Mouse (Mus musculus): ENCODE measurements around the gene Alg11. TPM values are rescaled to one million over a fixed set of nuclear protein-coding genes. Genes with fewer than 3 reads are reported as not detected.

Gene Alg11
- 3.5 TPM for polyA plus RNA-seq (2012; fragmentation: generic; extraction: Trizol)

- Histone ChIP-seq H3ac (ENCODE audit: control insufficient read depth, insufficient read length) (peak within 1 kb of the TSS; percentile 68), H3K79me2 (ENCODE audit: control insufficient read depth, insufficient read depth) (peaks cover 22% of the 10 kb centered on the region)
Measured at GRCm38 (mm10) chr8:22060446-22060889, at the start of gene Alg11. Gene Alg11, plus strand, starts transcription at chr8:22060721.

GRCm38 (mm10) chr8:22013034-22013707, 47.4 kb upstream of the Alg11 start:
- no peak overlapping the region for H3K4me2 ChIP-seq (ENCODE audit: low read depth)

More at GRCm38 (mm10) chr8:22060446-22060889, at the start of gene Alg11:
- H3K36me3 ChIP-seq (ENCODE audit: control insufficient read depth, insufficient read depth): peaks cover 20% of the 10 kb centered on the region
- peak within 1 kb of the TSS; percentile 59 for H3K4me3 ChIP-seq
- TF ChIP-seq MYOD1 (IDR thresholded peaks at IDR 0.05; ENCODE audit: control insufficient read depth in 1 of 3, insufficient read length in 2 of 3, low read depth in 2 of 3): no peak
- TF ChIP-seq POLR2AphosphoS2 (IDR thresholded peaks at IDR 0.05; ENCODE audit: insufficient read length, low read depth): peak; percentile 98
- no peak for TF ChIP-seq E2F4 (IDR thresholded peaks at IDR 0.05; ENCODE audit: insufficient read depth)
- peak in 1 of 3 experiments; percentile 12 for TF ChIP-seq MYOG (IDR thresholded peaks at IDR 0.05; ENCODE audit: control insufficient read depth in 1 of 3, insufficient read depth in 1 of 3, insufficient read length in 2 of 3, low read depth in 2 of 3)
- TF ChIP-seq MAX (IDR thresholded peaks at IDR 0.05; ENCODE audit: low read depth): no peak
- TF ChIP-seq POLR2A (IDR thresholded peaks at IDR 0.05; ENCODE audit: insufficient read length, low read depth): peak; percentile 99
- peak; percentile 65; the same call in 1 of the 2 replicates for TF ChIP-seq CEBPB (IDR thresholded peaks at IDR 0.05; ENCODE audit: insufficient read depth, poor library complexity, severe bottlenecking)
- no peak for TF ChIP-seq USF1 (IDR thresholded peaks at IDR 0.05; ENCODE audit: low read depth)
- TF ChIP-seq REST (IDR thresholded peaks at IDR 0.05; ENCODE audit: insufficient read depth, insufficient read length): peak; percentile 48
- TF ChIP-seq TCF12 (IDR thresholded peaks at IDR 0.05; ENCODE audit: insufficient read depth, poor library complexity, severe bottlenecking): no peak
- TF ChIP-seq TCF3 (IDR thresholded peaks at IDR 0.05; ENCODE audit: insufficient read length, low read depth): no peak
- TF ChIP-seq SRF (IDR thresholded peaks at IDR 0.05; ENCODE audit: control insufficient read depth, insufficient read length, low read depth): peak; percentile 27
- peak within 1 kb of the TSS; percentile 81 for H3K4me2 ChIP-seq (ENCODE audit: low read depth)
- peaks cover 20% of the 10 kb centered on the region for H3K27me3 ChIP-seq (ENCODE audit: control insufficient read depth, insufficient read depth, insufficient read length)

GRCm38 (mm10) chr8:22017731-22018130, 42.8 kb upstream of the Alg11 start:
- no peak overlapping the region for H3K4me2 ChIP-seq (ENCODE audit: low read depth)
- H3K36me3 ChIP-seq (ENCODE audit: control insufficient read depth, insufficient read depth): no peaks in the 10 kb centered on the region
- no peak overlapping the region for H3K4me3 ChIP-seq
- TF ChIP-seq MAX (IDR thresholded peaks at IDR 0.05; ENCODE audit: low read depth) (no peak), MYOG (IDR thresholded peaks at IDR 0.05; ENCODE audit: control insufficient read depth in 1 of 3, insufficient read depth in 1 of 3, insufficient read length in 2 of 3, low read depth in 2 of 3) (no peak), USF1 (IDR thresholded peaks at IDR 0.05; ENCODE audit: low read depth) (no peak), MYOD1 (IDR thresholded peaks at IDR 0.05; ENCODE audit: control insufficient read depth in 1 of 3, insufficient read length in 2 of 3, low read depth in 2 of 3) (no peak), CEBPB (IDR thresholded peaks at IDR 0.05; ENCODE audit: insufficient read depth, poor library complexity, severe bottlenecking) (no peak), TCF3 (IDR thresholded peaks at IDR 0.05; ENCODE audit: insufficient read length, low read depth) (no peak), E2F4 (IDR thresholded peaks at IDR 0.05; ENCODE audit: insufficient read depth) (no peak), REST (IDR thresholded peaks at IDR 0.05; ENCODE audit: insufficient read depth, insufficient read length) (no peak), TCF12 (IDR thresholded peaks at IDR 0.05; ENCODE audit: insufficient read depth, poor library complexity, severe bottlenecking) (no peak), POLR2A (IDR thresholded peaks at IDR 0.05; ENCODE audit: insufficient read length, low read depth) (no peak), SRF (IDR thresholded peaks at IDR 0.05; ENCODE audit: control insufficient read depth, insufficient read length, low read depth) (no peak), POLR2AphosphoS2 (IDR thresholded peaks at IDR 0.05; ENCODE audit: insufficient read length, low read depth) (no peak)
- H3K79me2 ChIP-seq (ENCODE audit: control insufficient read depth, insufficient read depth): no peaks in the 10 kb centered on the region
- no peak overlapping the region for H3ac ChIP-seq (ENCODE audit: control insufficient read depth, insufficient read length)
- peaks cover 12% of the 10 kb centered on the region for H3K27me3 ChIP-seq (ENCODE audit: control insufficient read depth, insufficient read depth, insufficient read length)

More at GRCm38 (mm10) chr8:22013034-22013707, 47.4 kb upstream of the Alg11 start:
- H3K79me2 ChIP-seq (ENCODE audit: control insufficient read depth, insufficient read depth): no peaks in the 10 kb centered on the region
- no peaks in the 10 kb centered on the region for H3K36me3 ChIP-seq (ENCODE audit: control insufficient read depth, insufficient read depth)
- no peak overlapping the region for H3K4me3 ChIP-seq
- no peak overlapping the region for H3ac ChIP-seq (ENCODE audit: control insufficient read depth, insufficient read length)
- no peak for TF ChIP-seq E2F4 (IDR thresholded peaks at IDR 0.05; ENCODE audit: insufficient read depth)
- no peak for TF ChIP-seq TCF12 (IDR thresholded peaks at IDR 0.05; ENCODE audit: insufficient read depth, poor library complexity, severe bottlenecking)
- no peak for TF ChIP-seq USF1 (IDR thresholded peaks at IDR 0.05; ENCODE audit: low read depth)
- TF ChIP-seq REST (IDR thresholded peaks at IDR 0.05; ENCODE audit: insufficient read depth, insufficient read length): no peak
- no peak for TF ChIP-seq SRF (IDR thresholded peaks at IDR 0.05; ENCODE audit: control insufficient read depth, insufficient read length, low read depth)
- no peak for TF ChIP-seq MYOD1 (IDR thresholded peaks at IDR 0.05; ENCODE audit: control insufficient read depth in 1 of 3, insufficient read length in 2 of 3, low read depth in 2 of 3)
- no peak for TF ChIP-seq MAX (IDR thresholded peaks at IDR 0.05; ENCODE audit: low read depth)
- TF ChIP-seq MYOG (IDR thresholded peaks at IDR 0.05; ENCODE audit: control insufficient read depth in 1 of 3, insufficient read depth in 1 of 3, insufficient read length in 2 of 3, low read depth in 2 of 3): no peak
- TF ChIP-seq TCF3 (IDR thresholded peaks at IDR 0.05; ENCODE audit: insufficient read length, low read depth): no peak
- H3K27me3 ChIP-seq (ENCODE audit: control insufficient read depth, insufficient read depth, insufficient read length): peaks cover 8% of the 10 kb centered on the region

- no peaks in the 10 kb centered on the region for H3K79me2 ChIP-seq (ENCODE audit: control insufficient read depth, insufficient read depth)
Measured at GRCm38 (mm10) chr8:22019498-22019897, 41.0 kb upstream of the Alg11 start.

More at GRCm38 (mm10) chr8:22019498-22019897, 41.0 kb upstream of the Alg11 start:
- H3K4me3 ChIP-seq: no peak overlapping the region
- no peak overlapping the region for H3K4me2 ChIP-seq (ENCODE audit: low read depth)
- H3K27me3 ChIP-seq (ENCODE audit: control insufficient read depth, insufficient read depth, insufficient read length): peaks cover 12% of the 10 kb centered on the region
- no peak overlapping the region for H3ac ChIP-seq (ENCODE audit: control insufficient read depth, insufficient read length)
- H3K36me3 ChIP-seq (ENCODE audit: control insufficient read depth, insufficient read depth): no peaks in the 10 kb centered on the region
- TF ChIP-seq MYOD1 (IDR thresholded peaks at IDR 0.05; ENCODE audit: control insufficient read depth in 1 of 3, insufficient read length in 2 of 3, low read depth in 2 of 3) (no peak), USF1 (IDR thresholded peaks at IDR 0.05; ENCODE audit: low read depth) (no peak), REST (IDR thresholded peaks at IDR 0.05; ENCODE audit: insufficient read depth, insufficient read length) (no peak), SRF (IDR thresholded peaks at IDR 0.05; ENCODE audit: control insufficient read depth, insufficient read length, low read depth) (no peak), TCF3 (IDR thresholded peaks at IDR 0.05; ENCODE audit: insufficient read length, low read depth) (no peak), MYOG (IDR thresholded peaks at IDR 0.05; ENCODE audit: control insufficient read depth in 1 of 3, insufficient read depth in 1 of 3, insufficient read length in 2 of 3, low read depth in 2 of 3) (no peak), CEBPB (IDR thresholded peaks at IDR 0.05; ENCODE audit: insufficient read depth, poor library complexity, severe bottlenecking) (no peak)

All from myocyte (in vitro differentiated cells).